Mouse (Mus musculus) heart, embryonic 16.5 days (tissue): ENCODE results near the gene Prkch. TPM values are rescaled to one million over a fixed set of nuclear protein-coding genes. Genes with fewer than 3 reads are reported as not detected.
A peak's percentile ranks its signal among the peaks of the same experiment; 100 is the strongest.

Source experiments
- ATAC-seq: fragments of 200-750 bp; cut with Nextera tagmentation; replicated peaks from 2 replicates; pipeline ENCODE4 v1.8.0; 2017; ENCODE audit warnings: moderate number of reproducible peaks; ENCODE audit not compliant: insufficient read depth, low FRiP score; ENCODE audit errors: extremely low read depth
- H3K27ac ChIP-seq: fragments of 300-500 bp; sonication (generic); 2 replicates; pipeline ENCODE4 v1.5.1; 2014; ENCODE audit warnings: mild to moderate bottlenecking, low read length, control low read depth, moderate library complexity
- H3K27me3 ChIP-seq: fragments of 300-500 bp; sonication (generic); 2 replicates; pipeline ENCODE4 v1.6.1; 2014; ENCODE audit warnings: low read length, mixed read lengths; ENCODE audit not compliant: control insufficient read depth, insufficient read depth
- H3K36me3 ChIP-seq: fragments of 300-500 bp; sonication (generic); 2 replicates; pipeline ENCODE4 v1.6.1; 2014; ENCODE audit not compliant: control insufficient read depth, insufficient read depth
- H3K4me1 ChIP-seq: fragments of 300-500 bp; sonication (generic); 2 replicates; pipeline ENCODE4 v1.6.1; 2014; ENCODE audit warnings: low read length, mixed read lengths; ENCODE audit not compliant: control insufficient read depth, insufficient read depth
- H3K4me2 ChIP-seq: fragments of 300-500 bp; sonication (generic); 2 replicates; pipeline ENCODE4 v1.6.1; 2014; ENCODE audit warnings: low read depth, mild to moderate bottlenecking, control low read depth, low read length
- H3K4me3 ChIP-seq: fragments of 300-500 bp; sonication (generic); 2 replicates; pipeline ENCODE4 v1.5.1; 2014; ENCODE audit warnings: mild to moderate bottlenecking, control low read depth, low read length
- H3K9ac ChIP-seq: fragments of 300-500 bp; sonication (generic); 2 replicates; pipeline ENCODE4 v1.6.1; 2014; ENCODE audit warnings: low read length, control low read depth
- H3K9me3 ChIP-seq: fragments of 300-500 bp; sonication (generic); replicated peaks from 2 replicates; pipeline ENCODE4 v1.6.1; 2016; ENCODE audit warnings: low read length; ENCODE audit not compliant: control insufficient read depth
- WGBS: fragments of 180-500 bp; shearing (Covaris S2); extraction: QIAGEN DNeasy Blood & Tissue Kit; methylation state at CpG from one replicate; pipeline ENCODE4 v1.1.7; 2014; 5-methylcytosine and 5-hydroxymethylcytosine counted together
- polyA plus RNA-seq: library from polyadenylated mRNA; unstranded; fragments of >200 nt; fragmentation: Nextera tagmentation; extraction: Ambion mirVana; gene quantifications from 2 replicates; pipeline ENCODE4 v1.2.1, GENCODE M21; 2015

The Prkch gene
- polyA plus RNA-seq, 1 experiment from 2014 or later = 15.2 TPM

GRCm38 (mm10) chr12:73633707-73634106, 49.1 kb downstream of the Prkch start:
- peaks cover 9% of the 10 kb centered on the region; the same call in 1 of the 2 replicates for H3K4me1 ChIP-seq
- no peaks in the 10 kb centered on the region for H3K9me3 ChIP-seq
- WGBS = 79% methylated on average over 4 of the region's 4 CpGs
- no peak for ATAC-seq
- H3K36me3 ChIP-seq = no peaks in the 10 kb centered on the region
- H3K9ac ChIP-seq = no peak overlapping the region
- H3K27me3 ChIP-seq = no peaks in the 10 kb centered on the region
- H3K4me3 ChIP-seq = no peak overlapping the region
- no peak overlapping the region for H3K4me2 ChIP-seq
- peak overlapping the region; percentile 18; the same call in 1 of the 2 replicates for H3K27ac ChIP-seq

- Histone ChIP-seq H3K4me1 (peaks cover 3% of the 10 kb centered on the region; the same call in 1 of the 2 replicates), H3K9ac (no peak overlapping the region), H3K27me3 (no peaks in the 10 kb centered on the region), H3K36me3 (no peaks in the 10 kb centered on the region), H3K4me3 (no peak overlapping the region), H3K9me3 (no peaks in the 10 kb centered on the region), H3K27ac (no peak overlapping the region), H3K4me2 (no peak overlapping the region)
- WGBS = 64% methylated on average over 2 of the region's 2 CpGs
- no peak for ATAC-seq
Observed at GRCm38 (mm10) chr12:73639571-73639970, 55.0 kb downstream of the Prkch start.

- Histone ChIP-seq H3K27ac (no peak overlapping the region), H3K4me3 (no peak overlapping the region), H3K9ac (no peak overlapping the region), H3K4me1 (peaks cover 3% of the 10 kb centered on the region; the same call in 1 of the 2 replicates), H3K9me3 (no peaks in the 10 kb centered on the region), H3K4me2 (no peak overlapping the region), H3K27me3 (no peaks in the 10 kb centered on the region), H3K36me3 (no peaks in the 10 kb centered on the region)
- 81% methylated on average over 13 of the region's 13 CpGs for WGBS
- no peak for ATAC-seq
Observed at GRCm38 (mm10) chr12:73641183-73641582, 56.6 kb downstream of the Prkch start.

GRCm38 (mm10) chr12:73645216-73645615, 60.6 kb downstream of the Prkch start:
- Histone ChIP-seq H3K4me3 (no peak overlapping the region), H3K9ac (no peak overlapping the region), H3K36me3 (no peaks in the 10 kb centered on the region), H3K27ac (no peak overlapping the region), H3K4me2 (no peak overlapping the region), H3K27me3 (no peaks in the 10 kb centered on the region), H3K9me3 (no peaks in the 10 kb centered on the region), H3K4me1 (no peaks in the 10 kb centered on the region; the same call in 1 of the 2 replicates)
- ATAC-seq = no peak
- 83% methylated on average over 6 of the region's 6 CpGs for WGBS

GRCm38 (mm10) chr12:73647686-73648085, 63.1 kb downstream of the Prkch start:
- no peak overlapping the region for H3K4me3 ChIP-seq

GRCm38 (mm10) chr12:73656568-73657204, 72.1 kb downstream of the Prkch start:
- no peak overlapping the region for H3K9ac ChIP-seq
- H3K27me3 ChIP-seq = no peaks in the 10 kb centered on the region
- H3K4me1 ChIP-seq = no peaks in the 10 kb centered on the region
- H3K4me3 ChIP-seq = no peak overlapping the region
- H3K36me3 ChIP-seq = no peaks in the 10 kb centered on the region
- ATAC-seq = no peak
- WGBS = 64% methylated on average over 18 of the region's 18 CpGs
- H3K4me2 ChIP-seq = no peak overlapping the region
- no peaks in the 10 kb centered on the region for H3K9me3 ChIP-seq
- no peak overlapping the region for H3K27ac ChIP-seq

More at GRCm38 (mm10) chr12:73647686-73648085, 63.1 kb downstream of the Prkch start:
- Histone ChIP-seq H3K4me1 (no peaks in the 10 kb centered on the region; the same call in 1 of the 2 replicates), H3K27ac (no peak overlapping the region), H3K27me3 (no peaks in the 10 kb centered on the region), H3K9me3 (no peaks in the 10 kb centered on the region), H3K36me3 (no peaks in the 10 kb centered on the region), H3K9ac (no peak overlapping the region), H3K4me2 (no peak overlapping the region)
- ATAC-seq = no peak
- WGBS = 41% methylated on average over 2 of the region's 2 CpGs

GRCm38 (mm10) chr12:73663421-73663820, 78.8 kb downstream of the Prkch start:
- H3K4me1 ChIP-seq = no peaks in the 10 kb centered on the region
- WGBS = 67% methylated on average over 3 of the region's 3 CpGs
- peak overlapping the region; percentile 53; the same call in 1 of the 2 replicates for H3K27ac ChIP-seq
- no peak overlapping the region for H3K9ac ChIP-seq
- H3K4me2 ChIP-seq = no peak overlapping the region
- H3K4me3 ChIP-seq = no peak overlapping the region
- no peak for ATAC-seq
- H3K9me3 ChIP-seq = no peaks in the 10 kb centered on the region
- no peaks in the 10 kb centered on the region for H3K27me3 ChIP-seq
- H3K36me3 ChIP-seq = no peaks in the 10 kb centered on the region

GRCm38 (mm10) chr12:73666701-73667100, 82.1 kb downstream of the Prkch start:
- no peak overlapping the region for H3K27ac ChIP-seq
- WGBS = 77% methylated on average over 2 of the region's 2 CpGs
- no peaks in the 10 kb centered on the region for H3K9me3 ChIP-seq
- H3K4me2 ChIP-seq = no peak overlapping the region
- H3K36me3 ChIP-seq = no peaks in the 10 kb centered on the region
- H3K9ac ChIP-seq = no peak overlapping the region
- no peaks in the 10 kb centered on the region for H3K27me3 ChIP-seq
- peaks cover 1% of the 10 kb centered on the region for H3K4me1 ChIP-seq
- H3K4me3 ChIP-seq = no peak overlapping the region
- ATAC-seq = no peak

GRCm38 (mm10) chr12:73667607-73668006, 83.0 kb downstream of the Prkch start:
- no peak for ATAC-seq
- H3K9ac ChIP-seq = no peak overlapping the region
- peaks cover 9% of the 10 kb centered on the region for H3K4me1 ChIP-seq
- no peak overlapping the region for H3K4me3 ChIP-seq
- no peak overlapping the region for H3K27ac ChIP-seq
- no peaks in the 10 kb centered on the region for H3K36me3 ChIP-seq
- H3K4me2 ChIP-seq = no peak overlapping the region
- no peaks in the 10 kb centered on the region for H3K9me3 ChIP-seq
- no peaks in the 10 kb centered on the region for H3K27me3 ChIP-seq
- 74% methylated on average over 7 of the region's 7 CpGs for WGBS
